Mouse (Mus musculus): Measurements from ENCODE around the gene 1110004F10Rik.

The 1110004F10Rik gene

DNA sequence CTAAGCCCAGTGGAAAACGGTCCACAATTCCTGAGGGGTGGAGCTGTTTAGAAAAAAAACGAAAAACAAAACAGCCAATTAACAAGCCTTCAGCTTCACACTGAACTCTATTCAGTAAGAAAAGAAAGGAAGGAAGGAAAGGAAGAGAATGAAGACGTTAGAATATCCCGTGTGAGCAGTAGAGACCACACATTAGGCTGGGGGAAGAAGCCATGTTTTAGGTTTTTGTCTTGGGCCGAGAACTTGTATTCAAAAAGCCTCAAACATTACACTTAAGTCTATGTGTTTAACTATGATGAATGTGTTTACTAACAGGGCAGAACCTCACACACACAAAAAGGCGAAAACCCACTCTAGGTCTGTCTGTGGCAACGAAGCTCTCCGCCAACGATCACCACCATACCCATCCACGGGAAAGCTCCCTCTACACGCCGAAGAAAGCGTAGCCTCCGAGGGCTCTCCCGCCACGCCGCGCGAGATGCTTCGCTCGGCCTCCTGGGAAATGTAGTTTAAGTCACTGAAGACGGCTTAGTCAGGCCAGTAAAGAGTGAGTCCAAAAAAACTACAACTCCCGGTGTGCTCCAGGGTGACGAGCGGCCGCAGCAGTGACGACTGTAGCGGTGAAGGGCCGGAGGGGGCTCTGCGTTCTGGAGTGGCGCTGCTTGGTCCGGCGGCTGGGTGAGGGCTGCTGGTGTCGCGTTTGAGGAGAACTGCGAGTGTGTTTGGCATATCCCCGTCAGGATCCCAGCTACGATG, 53.7 kb downstream of the 1110004F10Rik start:
- DNase-seq (ENCODE audit: low spot score in 2 of 2), result peak; percentile 92 to 94

- no peak for DNase-seq (ENCODE audit: low spot score in 2 of 2)
Observed at GRCm38 (mm10) chr7:116093466-116093850, 54.3 kb downstream of the 1110004F10Rik start.

GRCm38 (mm10) chr7:116099952-116100528, 60.8 kb downstream of the 1110004F10Rik start:
- no peak for DNase-seq (ENCODE audit: low spot score in 2 of 2)

DNA sequence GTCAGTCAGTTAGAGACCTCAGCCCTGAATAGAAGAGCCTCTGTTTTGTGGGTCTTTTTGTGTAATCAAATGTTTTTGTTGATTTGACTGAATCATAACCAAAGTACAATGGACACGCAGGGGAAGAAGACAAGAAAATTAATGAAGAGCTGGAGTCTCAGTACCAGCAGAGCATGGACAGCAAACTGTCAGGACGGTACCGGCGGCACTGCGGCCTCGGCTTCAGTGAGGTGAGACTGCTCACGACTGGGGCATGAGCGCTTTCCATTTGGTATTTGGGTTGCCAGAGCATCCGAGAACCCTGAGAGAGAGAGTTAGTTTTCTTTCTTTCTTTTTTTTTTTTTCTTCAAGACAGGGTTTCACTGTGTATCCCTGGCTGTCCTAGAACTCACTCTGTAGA, 63.9 kb downstream of the 1110004F10Rik start:
- DNase-seq (ENCODE audit: low spot score in 2 of 2), result no peak

DNA sequence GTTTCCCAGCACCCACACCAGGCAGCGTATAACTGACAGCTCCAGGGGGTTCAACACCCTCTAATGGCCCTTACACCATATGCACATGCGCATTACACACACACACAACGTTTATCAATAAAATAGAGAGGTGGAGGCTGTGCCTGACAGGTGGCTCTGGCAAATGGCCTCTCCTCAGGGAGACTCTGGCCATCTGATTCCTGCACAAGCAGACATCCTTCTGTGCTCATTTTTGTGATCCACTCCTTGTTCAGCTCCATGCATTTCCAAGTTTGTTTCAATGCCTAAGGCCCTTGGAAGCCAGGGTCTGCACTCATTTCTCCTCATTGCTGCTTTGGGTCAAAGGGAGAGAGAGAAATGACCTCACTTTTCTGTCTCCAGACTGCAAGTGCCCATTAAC, 71.5 kb downstream of the 1110004F10Rik start:
- no peak for DNase-seq (ENCODE audit: low spot score in 2 of 2)

GRCm38 (mm10) chr7:116111546-116111945, 72.3 kb downstream of the 1110004F10Rik start:
- DNase-seq (ENCODE audit: low spot score in 2 of 2), result no peak

DNA sequence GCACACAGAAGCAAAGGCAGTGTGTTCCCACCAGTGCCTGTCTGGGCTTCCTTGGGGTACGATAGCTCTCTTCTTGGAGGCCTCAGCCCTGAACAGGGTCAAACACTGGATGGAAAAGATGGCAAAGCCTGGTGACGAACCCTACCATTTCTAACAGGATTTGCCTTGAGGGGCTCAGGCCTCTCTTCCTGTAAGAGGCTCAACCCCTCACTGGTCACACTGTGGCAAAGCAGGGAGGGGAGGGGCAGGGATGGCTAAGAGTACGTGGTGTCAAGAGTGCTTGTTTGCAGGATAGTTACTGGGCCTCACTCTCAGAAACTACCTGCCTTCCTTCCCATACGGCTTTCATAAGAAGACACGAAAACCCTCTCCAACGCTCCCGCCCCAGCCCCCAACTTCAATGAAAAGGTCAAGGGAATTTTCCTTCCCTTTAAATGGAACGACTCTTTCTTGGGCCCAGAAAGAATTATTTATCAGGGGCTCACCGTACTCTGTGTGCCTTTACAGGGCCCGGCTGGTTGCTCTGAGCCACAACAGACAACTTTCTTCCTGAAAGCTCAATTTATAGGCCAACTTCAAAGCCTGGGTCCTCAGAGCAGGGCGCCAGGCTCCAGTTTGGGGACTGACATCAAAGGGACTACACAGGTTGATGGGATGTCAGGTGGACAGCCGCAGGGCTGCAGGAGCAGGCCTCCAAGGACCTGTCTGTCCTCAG, 76.2 kb downstream of the 1110004F10Rik start:
- no peak for DNase-seq (ENCODE audit: low spot score in 2 of 2)

GRCm38 (mm10) chr7:116115991-116116390, 76.8 kb downstream of the 1110004F10Rik start:
- no peak for DNase-seq (ENCODE audit: low spot score in 2 of 2)

GRCm38 (mm10) chr7:116119306-116119857, 80.2 kb downstream of the 1110004F10Rik start:
- DNase-seq (ENCODE audit: low spot score in 2 of 2), result no peak

DNA sequence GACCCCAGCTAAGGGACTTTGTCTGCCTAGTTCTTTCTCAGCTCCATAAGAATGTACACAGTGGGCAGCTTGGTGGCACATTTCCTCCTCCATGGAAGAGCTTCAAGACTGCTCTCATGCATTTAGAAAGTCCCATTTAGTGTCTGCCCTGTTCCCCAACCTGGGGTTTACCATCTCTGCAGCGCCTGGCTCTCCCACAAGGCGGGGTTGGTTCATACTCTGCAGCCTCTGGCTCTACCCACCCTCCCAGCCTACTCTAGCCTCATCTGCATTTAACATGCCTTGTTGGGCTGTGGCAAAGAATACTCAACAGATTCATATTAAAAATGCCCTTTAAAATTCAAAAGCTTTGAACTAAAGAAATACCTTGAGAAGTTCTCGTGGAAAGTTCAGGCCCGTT, 81.5 kb downstream of the 1110004F10Rik start:
- no peak for DNase-seq (ENCODE audit: low spot score in 2 of 2)

DNA sequence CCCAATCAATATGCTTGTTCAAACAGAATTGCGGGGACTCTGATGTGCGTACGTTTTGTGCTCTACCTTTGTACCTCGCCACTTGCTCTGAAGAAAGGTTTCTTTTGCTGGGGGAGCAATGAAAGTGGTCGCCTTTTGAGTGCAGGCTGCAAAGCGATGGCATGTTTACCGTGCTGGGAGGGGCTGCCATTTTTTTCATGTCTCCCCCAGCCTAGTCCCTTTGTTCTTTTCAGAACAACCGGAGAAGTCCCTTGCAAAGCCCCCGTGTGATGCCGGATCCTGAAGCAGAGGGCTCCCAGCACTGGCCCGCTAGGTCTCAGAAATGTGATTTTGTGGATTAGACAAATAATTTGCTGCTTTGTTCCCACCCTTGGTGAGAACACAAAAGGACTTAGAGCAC, 82.0 kb downstream of the 1110004F10Rik start:
- no peak for DNase-seq (ENCODE audit: low spot score in 2 of 2)

DNA sequence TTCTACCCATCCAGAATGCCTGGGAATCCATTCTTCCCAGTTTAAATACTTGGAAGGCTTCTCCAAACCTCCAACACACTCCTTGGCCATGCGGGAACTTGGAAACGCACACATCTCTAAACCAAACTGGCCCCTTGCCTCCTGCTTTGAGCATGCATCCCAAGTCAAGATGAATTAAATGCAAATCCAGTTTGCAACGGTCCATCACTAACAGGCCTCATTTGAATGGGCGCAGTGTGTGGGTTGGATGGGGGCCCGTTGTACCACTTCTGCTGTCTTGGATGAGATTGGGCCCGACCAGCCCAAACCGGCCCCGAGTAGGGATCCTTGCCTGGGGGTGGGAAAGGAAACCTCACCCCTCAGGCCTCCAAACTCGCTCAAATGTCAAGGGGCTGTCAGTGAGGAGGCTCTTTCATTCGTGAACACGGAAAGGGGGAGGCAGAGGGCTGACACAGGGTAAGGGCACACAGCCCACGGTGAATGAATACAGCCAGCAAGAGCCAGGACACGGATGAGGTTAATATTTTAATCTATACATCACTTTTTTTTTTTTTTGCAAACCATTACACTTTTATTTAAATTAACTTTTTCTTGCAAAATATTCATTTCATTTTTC, 83.9 kb downstream of the 1110004F10Rik start:
- DNase-seq (ENCODE audit: low spot score in 2 of 2), result no peak

DNA sequence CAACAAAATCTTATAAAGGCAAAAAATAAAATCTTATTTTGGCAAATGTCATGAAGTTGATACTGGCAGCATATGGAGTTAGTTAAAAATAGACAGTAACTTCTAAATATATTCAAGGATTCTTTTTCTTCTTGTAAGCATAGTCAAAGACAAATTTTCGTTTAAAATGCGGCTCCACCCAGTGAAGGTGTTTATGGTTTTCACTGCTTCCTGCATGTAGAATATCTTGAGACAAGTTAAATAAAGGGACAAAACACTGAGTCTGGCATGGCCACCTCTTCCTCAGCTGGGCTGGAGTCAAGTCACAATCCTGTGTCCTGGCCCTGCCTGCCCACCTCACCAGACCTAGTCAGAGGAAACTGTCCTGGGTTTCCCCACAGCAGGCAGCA, 84.4 kb downstream of the 1110004F10Rik start:
- no peak for DNase-seq (ENCODE audit: low spot score in 2 of 2)

- DNase-seq (ENCODE audit: low spot score in 2 of 2), result no peak
Observed at GRCm38 (mm10) chr7:116124057-116124456, 84.9 kb downstream of the 1110004F10Rik start.

DNA sequence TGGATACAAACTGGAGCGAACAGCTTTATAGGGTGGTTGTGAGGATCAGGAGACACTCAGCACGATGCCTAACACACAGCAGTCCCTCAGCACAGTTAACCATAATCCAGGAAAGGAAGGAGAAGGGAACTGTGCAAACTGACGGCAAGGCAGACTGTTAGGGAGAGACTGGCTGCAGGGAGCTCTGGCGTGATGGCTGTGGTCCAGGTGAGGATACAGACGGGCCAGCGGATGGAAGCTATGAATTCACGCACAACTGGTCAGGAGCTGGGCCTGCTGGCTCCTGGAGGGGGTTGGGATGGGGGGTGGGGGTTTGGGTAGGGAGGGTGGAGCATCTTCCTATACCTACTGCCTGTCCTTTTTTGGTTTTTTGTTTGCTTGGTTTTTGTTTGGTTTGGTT, 86.5 kb downstream of the 1110004F10Rik start:
- DNase-seq (ENCODE audit: low spot score in 2 of 2), result no peak

- DNase-seq (ENCODE audit: low spot score in 2 of 2), result no peak
Observed at GRCm38 (mm10) chr7:116127052-116127451, 87.9 kb downstream of the 1110004F10Rik start.

DNA sequence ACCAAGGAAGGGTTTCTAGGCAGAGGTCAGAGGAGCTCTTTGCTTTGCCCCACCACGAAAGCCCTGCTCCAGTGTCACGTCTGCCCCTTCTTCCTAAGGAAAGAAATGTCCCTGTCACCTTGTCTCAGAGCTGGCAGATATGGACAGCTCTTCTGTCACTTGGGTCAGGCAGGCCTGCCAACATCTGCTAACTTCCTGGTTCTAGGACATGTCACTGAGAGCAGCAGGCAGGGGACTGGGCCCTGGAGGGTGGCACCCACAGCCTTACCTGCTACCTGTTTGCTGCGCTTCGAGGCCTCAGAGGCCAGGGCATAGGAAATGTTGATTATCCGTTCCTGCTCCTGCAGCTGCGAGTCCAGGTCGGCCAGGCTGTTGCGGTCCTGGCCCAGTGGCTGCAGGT, 89.1 kb downstream of the 1110004F10Rik start:
- no peak for DNase-seq (ENCODE audit: low spot score in 2 of 2)

- no peak for DNase-seq (ENCODE audit: low spot score in 2 of 2)
Observed at GRCm38 (mm10) chr7:116129374-116129773, 90.2 kb downstream of the 1110004F10Rik start.

DNA sequence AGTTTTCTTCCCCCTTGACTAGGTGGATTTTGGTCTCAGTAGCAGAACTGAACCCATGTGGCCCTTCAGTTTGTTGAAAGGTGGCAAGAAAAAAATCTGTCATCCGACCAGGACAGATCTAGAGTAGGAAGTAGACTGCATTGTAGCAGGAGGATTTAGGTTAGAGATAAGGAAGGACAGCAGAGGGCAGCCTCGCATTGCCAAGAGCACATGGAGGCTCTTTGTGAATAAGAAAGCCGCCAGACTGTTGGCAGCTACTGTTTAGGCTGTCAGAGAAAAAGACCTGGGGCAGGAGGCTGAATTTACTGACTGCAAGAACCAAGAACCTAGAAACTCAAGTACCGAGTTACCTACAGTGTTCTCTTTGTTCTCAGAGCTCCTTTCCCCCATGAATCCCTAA, 92.2 kb downstream of the 1110004F10Rik start:
- no peak for DNase-seq (ENCODE audit: low spot score in 2 of 2)

GRCm38 (mm10) chr7:116132078-116132477, 92.9 kb downstream of the 1110004F10Rik start:
- peak; percentile 52 to 83 for DNase-seq (ENCODE audit: low spot score in 2 of 2)

GRCm38 (mm10) chr7:116134413-116135292, 95.5 kb downstream of the 1110004F10Rik start:
- peak in 1 of 2 experiments; percentile 20 for DNase-seq (ENCODE audit: low spot score in 2 of 2)
